Mouse (Mus musculus) liver, embryonic 11.5 days (tissue): ENCODE measurements around the gene Pgap1. TPM values are rescaled to one million over a fixed set of nuclear protein-coding genes. Genes with fewer than 3 reads are reported as not detected.

Experiments used
- ATAC-seq: fragments of 200-750 bp; cut with Nextera tagmentation; replicated peaks from 2 replicates; pipeline ENCODE4 v1.8.0; 2017; ENCODE audit warnings: moderate number of reproducible peaks, mild to moderate bottlenecking, moderate TSS enrichment, moderate library complexity; ENCODE audit not compliant: low FRiP score
- DNase-seq: peaks from one replicate; pipeline ENCODE4 v3.0.0-alpha.2; 2017; ENCODE audit warnings: low spot score
- H3K27ac ChIP-seq: fragments of 300-500 bp; sonication (generic); 2 replicates; pipeline ENCODE4 v1.5.1; 2014; ENCODE audit warnings: mild to moderate bottlenecking, low read depth, low read length, control low read depth
- H3K27me3 ChIP-seq: fragments of 300-500 bp; sonication (generic); replicated peaks from 2 replicates; pipeline ENCODE4 v1.6.1; 2014; ENCODE audit warnings: low read length, mixed read lengths; ENCODE audit not compliant: control insufficient read depth, insufficient read depth
- H3K36me3 ChIP-seq: fragments of 300-500 bp; sonication (generic); 2 replicates; pipeline ENCODE4 v1.6.1; 2014; ENCODE audit warnings: mild to moderate bottlenecking, low read length, moderate library complexity, mixed read lengths; ENCODE audit not compliant: control insufficient read depth, insufficient read depth
- H3K4me1 ChIP-seq: fragments of 300-500 bp; sonication (generic); replicated peaks from 2 replicates; pipeline ENCODE4 v1.6.1; 2014; ENCODE audit warnings: low read length, mixed read lengths; ENCODE audit not compliant: control insufficient read depth, insufficient read depth
- H3K4me2 ChIP-seq: fragments of 300-500 bp; sonication (generic); 2 replicates; pipeline ENCODE4 v1.6.1; 2014; ENCODE audit warnings: mild to moderate bottlenecking, control low read depth, moderate library complexity
- H3K4me3 ChIP-seq: fragments of 300-500 bp; sonication (generic); 2 replicates; pipeline ENCODE4 v1.5.1; 2014; ENCODE audit warnings: low read depth, low read length, control low read depth
- H3K9ac ChIP-seq: fragments of 300-500 bp; sonication (generic); 2 replicates; pipeline ENCODE4 v1.6.1; 2014; ENCODE audit warnings: low read depth, low read length, control low read depth
- H3K9me3 ChIP-seq: fragments of 300-500 bp; sonication (generic); 2 replicates; pipeline ENCODE4 v1.6.1; 2016; ENCODE audit warnings: low read length, inconsistent platforms, mixed read lengths; ENCODE audit not compliant: control insufficient read depth
- WGBS: fragments of 180-500 bp; shearing (Covaris S2); extraction: QIAGEN DNeasy Blood & Tissue Kit; methylation state at CpG from one replicate; pipeline ENCODE4 v1.1.7; 2014; 5-methylcytosine and 5-hydroxymethylcytosine counted together
- polyA plus RNA-seq: library from polyadenylated mRNA; unstranded; fragments of >200 nt; fragmentation: Nextera tagmentation; extraction: Ambion mirVana; gene quantifications from 2 replicates; pipeline ENCODE4 v1.2.1, GENCODE M21; 2014

Gene Pgap1
- polyA plus RNA-seq, 1 experiment from 2014 or later: 2.5 TPM

GRCm38 (mm10) chr1:54492435-54492841 is 65.0 kb downstream of the Pgap1 start:
- 84% methylated on average over 2 of the region's 2 CpGs for WGBS
- Histone ChIP-seq H3K4me2 (no peak overlapping the region), H3K27ac (no peak overlapping the region), H3K9ac (no peak overlapping the region), H3K9me3 (no peaks in the 10 kb centered on the region), H3K36me3 (no peaks in the 10 kb centered on the region), H3K27me3 (no peaks in the 10 kb centered on the region), H3K4me1 (no peaks in the 10 kb centered on the region), H3K4me3 (no peak overlapping the region)
- ATAC-seq (no peak), DNase-seq (no peak)

DNA sequence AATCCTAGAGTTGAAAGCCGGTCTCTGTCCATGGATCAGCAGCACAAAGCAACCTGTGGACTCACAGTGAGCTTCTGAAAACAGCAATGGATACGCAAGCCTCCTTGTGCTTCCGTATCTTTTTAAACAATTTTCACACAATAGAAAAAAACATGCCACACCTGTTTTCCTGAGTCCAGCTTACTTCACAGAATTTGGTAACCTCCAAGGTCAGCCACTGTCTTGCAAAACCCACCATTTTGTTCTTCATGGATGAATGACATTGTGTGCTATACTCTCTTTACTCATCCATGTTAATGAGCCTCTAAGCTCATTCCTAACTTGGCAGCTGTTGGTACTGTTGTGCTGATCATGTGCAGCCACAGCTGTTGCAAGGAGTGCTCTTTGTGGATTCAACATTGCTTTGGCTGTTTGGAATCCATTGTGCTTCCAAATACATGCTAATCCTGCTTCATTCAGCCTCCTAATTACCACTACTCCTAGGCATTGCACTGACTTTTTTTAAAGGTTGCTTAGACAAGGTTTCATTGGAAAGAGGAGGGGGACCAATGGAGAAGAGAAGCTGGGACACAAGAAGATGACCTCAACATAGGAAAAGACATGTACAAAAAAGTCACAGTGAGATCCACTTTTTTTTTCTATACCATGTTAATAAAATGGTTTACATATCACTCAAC is 72.6 kb downstream of the Pgap1 start:
- Histone ChIP-seq H3K27ac (no peak overlapping the region), H3K36me3 (no peaks in the 10 kb centered on the region), H3K27me3 (no peaks in the 10 kb centered on the region), H3K4me1 (no peaks in the 10 kb centered on the region), H3K4me2 (no peak overlapping the region), H3K9me3 (no peaks in the 10 kb centered on the region), H3K4me3 (no peak overlapping the region), H3K9ac (no peak overlapping the region)
- WGBS: 93% methylated on average over 3 of the region's 3 CpGs
- ATAC-seq: no peak
- DNase-seq: no peak

DNA sequence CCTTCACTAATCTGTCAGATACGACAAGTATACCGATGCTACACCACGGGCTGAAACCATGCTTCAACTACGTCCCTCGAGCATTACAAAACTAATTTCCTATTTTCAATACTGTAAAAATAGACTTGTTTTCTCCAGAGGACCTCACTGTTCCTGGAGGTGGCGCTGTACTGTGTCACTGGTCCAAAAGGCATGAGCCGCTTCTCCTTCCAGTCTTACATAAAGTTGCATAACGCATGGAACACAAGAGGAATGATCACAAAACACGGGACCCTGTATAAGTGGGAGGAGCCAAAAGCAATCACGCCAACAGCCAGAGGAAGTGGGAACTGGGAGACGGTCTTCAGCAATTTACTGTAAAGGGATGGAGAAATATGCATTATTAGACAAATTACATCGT is 77.0 kb downstream of the Pgap1 start:
- DNase-seq (no peak), ATAC-seq (no peak)
- H3K36me3 ChIP-seq: no peaks in the 10 kb centered on the region
- H3K4me3 ChIP-seq: no peak overlapping the region
- no peaks in the 10 kb centered on the region for H3K27me3 ChIP-seq
- WGBS: 85% methylated on average over 12 of the region's 12 CpGs
- no peak overlapping the region for H3K4me2 ChIP-seq
- no peaks in the 10 kb centered on the region for H3K4me1 ChIP-seq
- no peak overlapping the region for H3K27ac ChIP-seq
- no peaks in the 10 kb centered on the region for H3K9me3 ChIP-seq
- no peak overlapping the region for H3K9ac ChIP-seq

DNA sequence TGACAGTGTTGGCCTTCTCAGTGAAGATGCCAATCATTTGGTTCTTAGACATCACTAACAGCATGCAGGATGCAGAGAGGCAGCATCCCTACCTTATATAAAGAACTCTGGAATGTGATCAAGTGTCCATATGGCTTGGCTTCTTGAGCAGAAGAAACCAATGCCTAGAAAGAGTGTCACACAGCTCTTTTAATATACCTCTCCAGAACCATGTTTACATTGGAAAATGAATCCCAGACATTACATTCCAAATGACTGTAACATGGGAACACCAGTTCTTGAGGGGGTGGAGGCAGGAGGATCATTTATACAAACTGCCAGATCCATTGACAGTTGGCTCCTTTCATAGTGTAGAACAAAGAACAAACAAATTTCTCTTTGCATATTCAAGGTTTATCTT is 88.8 kb downstream of the Pgap1 start:
- Histone ChIP-seq H3K36me3 (no peaks in the 10 kb centered on the region), H3K9ac (no peak overlapping the region), H3K9me3 (no peaks in the 10 kb centered on the region), H3K27me3 (no peaks in the 10 kb centered on the region), H3K4me3 (no peak overlapping the region), H3K4me2 (no peak overlapping the region), H3K4me1 (no peaks in the 10 kb centered on the region), H3K27ac (no peak overlapping the region)
- DNase-seq (no peak), ATAC-seq (no peak)

DNA sequence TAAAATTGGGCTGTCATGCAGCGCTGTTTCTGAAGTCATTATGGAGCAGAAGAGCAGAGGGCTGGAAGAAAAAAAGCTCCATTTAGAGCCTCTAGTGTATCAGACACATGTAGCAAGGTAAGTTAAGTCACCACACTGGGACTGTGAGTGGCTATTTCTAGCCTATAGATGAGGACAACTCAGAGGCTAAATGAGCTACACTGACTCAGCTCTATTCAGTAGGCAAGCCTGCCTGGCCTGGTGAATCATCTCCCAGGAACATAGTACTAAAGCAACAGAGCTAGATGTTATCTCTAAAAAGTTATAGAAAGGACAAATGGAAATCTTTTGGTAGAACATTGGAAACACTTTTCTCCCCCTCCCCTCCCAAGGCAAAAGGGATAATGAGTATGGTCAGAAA is 90.1 kb downstream of the Pgap1 start:
- H3K36me3 ChIP-seq: no peaks in the 10 kb centered on the region
- DNase-seq (no peak), ATAC-seq (no peak)
- H3K27ac ChIP-seq: no peak overlapping the region
- no peaks in the 10 kb centered on the region for H3K9me3 ChIP-seq
- H3K4me3 ChIP-seq: no peak overlapping the region
- no peaks in the 10 kb centered on the region for H3K27me3 ChIP-seq
- 97% methylated on average over 1 of the region's 1 CpGs for WGBS
- H3K4me1 ChIP-seq: no peaks in the 10 kb centered on the region
- no peak overlapping the region for H3K9ac ChIP-seq
- H3K4me2 ChIP-seq: no peak overlapping the region

GRCm38 (mm10) chr1:54452116-54452515 is 105.4 kb downstream of the Pgap1 start:
- no peak overlapping the region for H3K27ac ChIP-seq
- H3K4me3 ChIP-seq: no peak overlapping the region
- ATAC-seq (no peak), DNase-seq (no peak)
- H3K36me3 ChIP-seq: no peaks in the 10 kb centered on the region
- WGBS: 88% methylated on average over 2 of the region's 2 CpGs
- no peaks in the 10 kb centered on the region for H3K27me3 ChIP-seq
- no peaks in the 10 kb centered on the region for H3K4me1 ChIP-seq
- no peak overlapping the region for H3K4me2 ChIP-seq
- H3K9ac ChIP-seq: no peak overlapping the region
- H3K9me3 ChIP-seq: no peaks in the 10 kb centered on the region

- H3K9ac ChIP-seq: no peak overlapping the region
- H3K27me3 ChIP-seq: peaks cover 3% of the 10 kb centered on the region; the same call in 1 of the 2 replicates
- no peaks in the 10 kb centered on the region for H3K9me3 ChIP-seq
- H3K36me3 ChIP-seq: no peaks in the 10 kb centered on the region
- 74% methylated on average over 4 of the region's 4 CpGs for WGBS
- ATAC-seq: no peak
- no peaks in the 10 kb centered on the region for H3K4me1 ChIP-seq
- no peak overlapping the region for H3K4me3 ChIP-seq
- no peak overlapping the region for H3K4me2 ChIP-seq
- DNase-seq: no peak
- H3K27ac ChIP-seq: no peak overlapping the region
Observed at GRCm38 (mm10) chr1:54448833-54449232, 108.7 kb downstream of the Pgap1 start.

GRCm38 (mm10) chr1:54443641-54444040 is 113.8 kb downstream of the Pgap1 start:
- H3K27ac ChIP-seq: no peak overlapping the region
- H3K9ac ChIP-seq: no peak overlapping the region
- H3K36me3 ChIP-seq: no peaks in the 10 kb centered on the region
- no peaks in the 10 kb centered on the region for H3K4me1 ChIP-seq
- no peaks in the 10 kb centered on the region for H3K9me3 ChIP-seq
- DNase-seq (no peak), ATAC-seq (no peak)
- peaks cover 3% of the 10 kb centered on the region; the same call in 1 of the 2 replicates for H3K27me3 ChIP-seq
- no peak overlapping the region for H3K4me3 ChIP-seq
- WGBS: 42% methylated on average over 7 of the region's 7 CpGs
- H3K4me2 ChIP-seq: no peak overlapping the region

- H3K9ac ChIP-seq: no peak overlapping the region; the same call in 1 of the 2 replicates
- DNase-seq (no peak), ATAC-seq (no peak; the same call in 1 of the 2 replicates)
- WGBS: 57% methylated on average over 3 of the region's 3 CpGs
- peak overlapping the region; percentile 69; the same call in 1 of the 2 replicates for H3K4me2 ChIP-seq
- H3K4me3 ChIP-seq: peak overlapping the region; percentile 84
- no peaks in the 10 kb centered on the region for H3K36me3 ChIP-seq
- H3K9me3 ChIP-seq: no peaks in the 10 kb centered on the region
- H3K27ac ChIP-seq: no peak overlapping the region
- H3K27me3 ChIP-seq: no peaks in the 10 kb centered on the region
- no peaks in the 10 kb centered on the region for H3K4me1 ChIP-seq
Observed at GRCm38 (mm10) chr1:54439080-54439476, 118.4 kb downstream of the Pgap1 start.
